Mouse (Mus musculus) heart, embryonic 13.5 days (tissue): ENCODE results near the gene Rph3al. TPM values are rescaled to one million over a fixed set of nuclear protein-coding genes. Genes with fewer than 3 reads are reported as not detected.

Source experiments
- ATAC-seq: fragments of 200-750 bp; cut with Nextera tagmentation; 2 replicates; pipeline ENCODE4 v1.8.0; 2017; ENCODE audit warnings: moderate TSS enrichment; ENCODE audit not compliant: insufficient number of reproducible peaks, low FRiP score, low TSS enrichment; ENCODE audit errors: extremely low read depth
- H3K27ac ChIP-seq: fragments of 300-500 bp; sonication (generic); replicated peaks from 2 replicates; pipeline ENCODE4 v1.5.1; 2015; ENCODE audit warnings: moderate library complexity, mild to moderate bottlenecking, inconsistent platforms
- H3K27me3 ChIP-seq: fragments of 300-500 bp; sonication (generic); replicated peaks from 2 replicates; pipeline ENCODE4 v1.6.1; 2015; ENCODE audit warnings: mild to moderate bottlenecking, inconsistent platforms
- H3K36me3 ChIP-seq: fragments of 300-500 bp; sonication (generic); 2 replicates; pipeline ENCODE4 v1.6.1; 2015; ENCODE audit warnings: mild to moderate bottlenecking, inconsistent platforms
- H3K4me1 ChIP-seq: fragments of 300-500 bp; sonication (generic); 2 replicates; pipeline ENCODE4 v1.6.1; 2015; ENCODE audit warnings: inconsistent platforms
- H3K4me2 ChIP-seq: fragments of 300-500 bp; sonication (generic); 2 replicates; pipeline ENCODE4 v1.6.1; 2015; ENCODE audit warnings: inconsistent platforms, mild to moderate bottlenecking, moderate library complexity
- H3K4me3 ChIP-seq: fragments of 300-500 bp; sonication (generic); 2 replicates; pipeline ENCODE4 v1.5.1; 2015; ENCODE audit warnings: moderate library complexity, mild to moderate bottlenecking, inconsistent platforms
- H3K9ac ChIP-seq: fragments of 300-500 bp; sonication (generic); 2 replicates; pipeline ENCODE4 v1.6.1; 2015; ENCODE audit warnings: inconsistent platforms, mild to moderate bottlenecking, moderate library complexity
- H3K9me3 ChIP-seq: fragments of 300-500 bp; sonication (generic); 2 replicates; pipeline ENCODE4 v1.6.1; 2016; ENCODE audit warnings: inconsistent platforms
- WGBS: fragments of 180-500 bp; shearing (Covaris S2); methylation state at CpG from one replicate; pipeline ENCODE4 v1.1.7; 2015; ENCODE audit warnings: mixed read lengths; 5-methylcytosine and 5-hydroxymethylcytosine counted together
- polyA plus RNA-seq: library from polyadenylated mRNA; unstranded; fragments of >200 nt; fragmentation: Nextera tagmentation; extraction: Ambion mirVana; gene quantifications from 2 replicates; pipeline ENCODE4 v1.2.1, GENCODE M21; 2015

The Rph3al gene
- polyA plus RNA-seq, 1 experiment from 2014 or later, result 5.3 TPM

- H3K36me3 ChIP-seq, result no peaks in the 10 kb centered on the region
- H3K9ac ChIP-seq, result peak overlapping the region; percentile 64
- ATAC-seq, result peak; percentile 35; the same call in 1 of the 2 replicates
- H3K4me1 ChIP-seq, result peaks cover 34% of the 10 kb centered on the region
- no peak overlapping the region for H3K4me3 ChIP-seq
- no peak overlapping the region for H3K4me2 ChIP-seq
- WGBS, result 2% methylated on average over 3 of the region's 3 CpGs
- no peaks in the 10 kb centered on the region for H3K9me3 ChIP-seq
- no peaks in the 10 kb centered on the region for H3K27me3 ChIP-seq
- H3K27ac ChIP-seq, result peak overlapping the region; percentile 96
Measured at GRCm38 (mm10) chr11:75811900-75812299, 126.3 kb downstream of the Rph3al start.

- Histone ChIP-seq H3K36me3 (no peaks in the 10 kb centered on the region), H3K4me1 (peaks cover 34% of the 10 kb centered on the region), H3K27me3 (no peaks in the 10 kb centered on the region), H3K9me3 (no peaks in the 10 kb centered on the region), H3K9ac (no peak overlapping the region), H3K4me3 (no peak overlapping the region), H3K27ac (no peak overlapping the region), H3K4me2 (no peak overlapping the region)
- ATAC-seq, result no peak
- 77% methylated on average over 3 of the region's 3 CpGs for WGBS
Measured at GRCm38 (mm10) chr11:75810526-75810925, 127.7 kb downstream of the Rph3al start.

GRCm38 (mm10) chr11:75807486-75807885, 130.7 kb downstream of the Rph3al start:
- Histone ChIP-seq H3K4me1 (peaks cover 16% of the 10 kb centered on the region), H3K27ac (no peak overlapping the region), H3K4me3 (no peak overlapping the region), H3K4me2 (no peak overlapping the region), H3K9me3 (no peaks in the 10 kb centered on the region), H3K9ac (no peak overlapping the region), H3K36me3 (no peaks in the 10 kb centered on the region), H3K27me3 (no peaks in the 10 kb centered on the region)
- WGBS, result 43% methylated on average over 4 of the region's 5 CpGs
- no peak for ATAC-seq

GRCm38 (mm10) chr11:75801771-75802550, 136.3 kb downstream of the Rph3al start:
- ATAC-seq, result no peak
- 71% methylated on average over 7 of the region's 7 CpGs for WGBS
- Histone ChIP-seq H3K9me3 (no peaks in the 10 kb centered on the region), H3K4me1 (no peaks in the 10 kb centered on the region), H3K4me3 (no peak overlapping the region), H3K4me2 (no peak overlapping the region), H3K27ac (no peak overlapping the region), H3K36me3 (no peaks in the 10 kb centered on the region), H3K27me3 (peaks cover 37% of the 10 kb centered on the region), H3K9ac (no peak overlapping the region)

- H3K4me2 ChIP-seq, result no peak overlapping the region
Measured at GRCm38 (mm10) chr11:75801369-75801768, 136.9 kb downstream of the Rph3al start.

GRCm38 (mm10) chr11:75796536-75797246, 141.5 kb downstream of the Rph3al start:
- peaks cover 89% of the 10 kb centered on the region for H3K27me3 ChIP-seq

More at GRCm38 (mm10) chr11:75801369-75801768, 136.9 kb downstream of the Rph3al start:
- H3K4me3 ChIP-seq, result no peak overlapping the region
- no peak overlapping the region for H3K27ac ChIP-seq
- no peaks in the 10 kb centered on the region for H3K36me3 ChIP-seq
- H3K9me3 ChIP-seq, result no peaks in the 10 kb centered on the region
- H3K9ac ChIP-seq, result no peak overlapping the region
- H3K4me1 ChIP-seq, result no peaks in the 10 kb centered on the region
- H3K27me3 ChIP-seq, result peaks cover 43% of the 10 kb centered on the region
- WGBS, result 71% methylated on average over 4 of the region's 4 CpGs
- no peak for ATAC-seq

GRCm38 (mm10) chr11:75796029-75796445, 142.2 kb downstream of the Rph3al start, which contains the start of gene Doc2b:
Doc2b (minus strand) TSS chr11:75796049.
- peak within 1 kb of the TSS; percentile 75 for H3K4me2 ChIP-seq
- no peak within 1 kb of the TSS for H3K27ac ChIP-seq
- no peaks in the 10 kb centered on the region for H3K9me3 ChIP-seq
- H3K9ac ChIP-seq, result peak within 1 kb of the TSS; percentile 74
- H3K4me1 ChIP-seq, result peaks cover 13% of the 10 kb centered on the region; the same call in 1 of the 2 replicates
- H3K27me3 ChIP-seq, result peaks cover 92% of the 10 kb centered on the region
- ATAC-seq, result no peak
- H3K4me3 ChIP-seq, result peak within 1 kb of the TSS; percentile 56
- WGBS, result 4% methylated on average over 35 of the region's 37 CpGs
- H3K36me3 ChIP-seq, result no peaks in the 10 kb centered on the region

More at GRCm38 (mm10) chr11:75796536-75797246, 141.5 kb downstream of the Rph3al start:
- Histone ChIP-seq H3K9ac (no peak overlapping the region), H3K9me3 (no peaks in the 10 kb centered on the region), H3K4me3 (no peak overlapping the region), H3K27ac (no peak overlapping the region), H3K36me3 (no peaks in the 10 kb centered on the region), H3K4me2 (peak overlapping the region; percentile 75; the same call in 1 of the 2 replicates), H3K4me1 (peaks cover 13% of the 10 kb centered on the region; the same call in 1 of the 2 replicates)
- no peak for ATAC-seq
- 63% methylated on average over 13 of the region's 13 CpGs for WGBS

GRCm38 (mm10) chr11:75795321-75795636, 142.9 kb downstream of the Rph3al start:
- H3K4me3 ChIP-seq, result peak overlapping the region; percentile 56
- no peaks in the 10 kb centered on the region for H3K9me3 ChIP-seq
- ATAC-seq, result no peak
- peaks cover 13% of the 10 kb centered on the region; the same call in 1 of the 2 replicates for H3K4me1 ChIP-seq
- H3K36me3 ChIP-seq, result no peaks in the 10 kb centered on the region
- peaks cover 94% of the 10 kb centered on the region for H3K27me3 ChIP-seq
- peak overlapping the region; percentile 75 for H3K4me2 ChIP-seq
- WGBS, result 4% methylated on average over 20 of the region's 42 CpGs
- peak overlapping the region; percentile 74 for H3K9ac ChIP-seq
- no peak overlapping the region for H3K27ac ChIP-seq

GRCm38 (mm10) chr11:75794602-75795320, 143.5 kb downstream of the Rph3al start:
- Histone ChIP-seq H3K36me3 (no peaks in the 10 kb centered on the region), H3K4me2 (peak overlapping the region; percentile 75), H3K9ac (peak overlapping the region; percentile 74), H3K27me3 (peaks cover 94% of the 10 kb centered on the region), H3K4me1 (peaks cover 13% of the 10 kb centered on the region; the same call in 1 of the 2 replicates), H3K4me3 (peak overlapping the region; percentile 56), H3K27ac (no peak overlapping the region), H3K9me3 (no peaks in the 10 kb centered on the region)
- no peak for ATAC-seq
- WGBS, result 8% methylated on average over 45 of the region's 45 CpGs

- Histone ChIP-seq H3K9ac (no peak overlapping the region), H3K4me2 (no peak overlapping the region), H3K4me3 (no peak overlapping the region), H3K36me3 (no peaks in the 10 kb centered on the region), H3K9me3 (no peaks in the 10 kb centered on the region), H3K27me3 (peaks cover 93% of the 10 kb centered on the region), H3K27ac (no peak overlapping the region), H3K4me1 (peaks cover 13% of the 10 kb centered on the region; the same call in 1 of the 2 replicates)
- WGBS, result 74% methylated on average over 5 of the region's 5 CpGs
- no peak for ATAC-seq
Measured at GRCm38 (mm10) chr11:75793351-75793750, 144.9 kb downstream of the Rph3al start.

GRCm38 (mm10) chr11:75792535-75792934, 145.7 kb downstream of the Rph3al start:
- Histone ChIP-seq H3K4me3 (no peak overlapping the region), H3K36me3 (no peaks in the 10 kb centered on the region), H3K9ac (no peak overlapping the region), H3K27ac (no peak overlapping the region), H3K4me2 (no peak overlapping the region), H3K27me3 (peaks cover 84% of the 10 kb centered on the region), H3K4me1 (peaks cover 13% of the 10 kb centered on the region; the same call in 1 of the 2 replicates), H3K9me3 (no peaks in the 10 kb centered on the region)
- ATAC-seq, result no peak
- 58% methylated on average over 5 of the region's 5 CpGs for WGBS
